Mouse (Mus musculus) urinary bladder, postnatal 4 days (tissue): ENCODE results near the gene BC052040.

Experiments used
- DNase-seq, 2 experiments: peaks; one replicate each; pipeline ENCODE4 v3.0.0; 2021 to 2022; ENCODE audit warnings: low spot score in 2 of 2

BC052040 gene

DNA sequence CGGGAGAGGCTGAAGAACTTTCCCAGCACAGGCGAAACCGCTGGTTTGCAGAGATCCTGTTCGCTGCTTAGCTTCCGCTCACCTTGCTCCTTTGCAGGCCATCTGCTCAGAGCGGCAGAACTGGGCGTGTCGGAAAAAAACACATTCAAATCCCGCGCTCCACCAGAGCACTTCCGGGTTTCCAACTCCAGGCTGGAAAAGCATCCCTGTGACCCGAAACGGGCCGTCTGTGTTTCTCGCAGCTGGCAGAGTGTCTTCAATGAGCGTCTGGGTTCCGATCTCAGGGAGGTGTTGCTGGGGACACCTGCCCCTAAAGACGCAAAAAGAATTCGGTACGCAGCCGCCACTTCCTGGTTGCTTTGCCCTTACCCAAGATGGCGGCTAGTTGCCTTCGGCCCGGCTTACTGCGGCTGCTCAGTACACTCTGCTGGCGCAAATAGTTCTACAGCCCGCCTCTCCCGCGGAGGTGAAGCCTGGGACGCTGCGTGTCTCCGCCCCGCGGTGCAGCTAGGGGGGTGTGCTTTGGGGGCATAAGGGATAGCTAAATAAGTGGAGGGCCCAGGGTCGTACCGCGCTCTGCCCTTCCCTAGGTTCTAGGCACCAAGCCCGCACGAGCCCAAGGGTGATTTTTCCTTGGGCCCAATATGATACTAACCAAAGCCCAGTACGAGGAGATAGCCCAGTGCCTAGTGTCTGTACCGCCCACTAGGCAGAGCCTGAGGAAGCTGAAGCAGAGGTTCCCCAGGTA, at the start of gene BC052040:
Gene BC052040 (plus strand): TSS at position 476 of the 748 bp plus-strand sequence.
- DNase-seq: peak; percentile 80 to 87

DNA sequence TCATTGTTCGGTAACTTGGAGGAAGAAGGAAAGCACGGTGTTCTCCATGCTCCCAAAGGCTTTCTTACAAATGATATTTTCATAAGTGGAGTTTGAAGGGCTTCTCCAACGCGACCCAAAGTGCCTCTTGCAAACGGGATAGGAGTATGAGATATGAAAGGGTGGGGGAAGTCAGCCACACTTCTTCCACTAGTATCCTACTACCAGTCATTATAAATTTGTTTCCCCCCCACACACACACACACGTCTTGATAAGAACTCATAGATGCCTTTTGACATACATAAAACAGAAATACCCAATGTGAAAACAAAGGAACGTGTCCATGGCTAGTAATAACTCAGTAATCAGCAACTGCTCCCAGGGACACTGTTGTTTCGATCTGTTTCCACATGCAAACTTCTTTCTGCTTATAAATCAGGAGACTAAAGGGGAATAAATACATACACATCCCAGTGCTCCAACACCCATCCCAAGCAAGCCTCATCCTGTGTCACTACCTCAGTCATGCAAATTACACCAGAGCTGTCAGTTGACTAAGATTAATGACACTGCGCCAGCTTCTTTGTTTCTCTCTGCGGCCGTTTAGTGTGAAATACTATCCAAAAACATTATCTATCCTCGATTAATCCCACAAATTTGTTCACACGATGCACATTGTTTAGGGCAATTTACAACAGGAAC, 43.4 kb upstream of the BC052040 start:
- DNase-seq: no peak

- no peak for DNase-seq
Observed at GRCm38 (mm10) chr2:115538691-115539283, 42.7 kb upstream of the BC052040 start.

DNA sequence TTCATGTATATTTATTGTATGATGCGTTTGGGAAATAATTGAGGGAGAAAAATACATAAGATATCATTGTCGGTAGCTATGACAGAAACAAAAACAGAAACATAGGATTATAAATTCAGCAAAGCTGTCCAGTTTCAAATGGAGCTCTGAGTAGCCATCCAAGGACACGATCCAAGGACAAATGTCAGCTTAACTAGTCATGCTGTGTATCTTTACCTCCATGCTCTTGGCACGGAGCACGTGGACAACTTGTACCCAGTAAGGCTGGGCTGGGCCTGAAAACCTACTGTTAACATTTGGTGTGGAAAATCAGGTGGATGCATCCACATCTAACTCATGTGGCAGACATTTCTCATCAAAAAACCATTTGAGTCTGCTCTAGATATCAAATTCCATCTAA, 41.8 kb upstream of the BC052040 start:
- DNase-seq: no peak

DNA sequence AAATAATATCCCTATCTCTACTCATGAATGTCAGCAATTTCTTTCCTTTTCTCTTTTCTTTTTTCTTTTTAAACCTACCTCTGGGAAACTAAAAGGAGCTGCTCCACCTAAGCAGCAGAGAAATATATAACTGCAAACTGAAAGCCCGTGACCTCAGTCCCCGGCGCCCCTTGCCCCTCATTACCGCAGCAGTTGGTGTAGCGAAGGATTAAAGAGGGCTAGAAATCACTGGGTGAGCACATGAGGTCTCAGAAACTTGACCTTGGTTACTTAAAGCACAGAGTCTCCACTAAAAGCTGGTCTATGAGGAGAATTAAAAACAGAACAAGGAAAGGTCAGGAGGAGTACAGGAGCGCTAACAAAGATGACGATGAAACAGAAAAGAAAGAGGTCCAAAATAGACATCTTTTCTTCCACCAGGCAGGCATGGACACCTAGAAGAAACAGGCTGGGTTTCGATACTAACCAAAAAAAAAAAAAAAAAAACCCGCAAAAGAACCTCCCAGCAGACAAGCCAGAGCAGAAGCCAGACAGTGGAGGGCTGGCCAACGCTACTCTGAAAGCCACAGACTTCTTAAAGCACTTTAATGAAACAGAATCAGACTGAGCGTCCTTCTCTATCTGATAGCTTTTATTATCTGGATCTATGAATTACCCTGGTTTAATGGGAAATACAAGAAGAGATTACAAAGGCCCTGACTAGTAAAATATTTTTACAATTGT, 39.0 kb upstream of the BC052040 start:
- DNase-seq: no peak

GRCm38 (mm10) chr2:115543212-115543611, 38.3 kb upstream of the BC052040 start:
- no peak for DNase-seq

- no peak for DNase-seq
Observed at GRCm38 (mm10) chr2:115551901-115552300, 29.6 kb upstream of the BC052040 start.

GRCm38 (mm10) chr2:115562155-115562827, 19.2 kb upstream of the BC052040 start:
- DNase-seq: no peak

GRCm38 (mm10) chr2:115563436-115564093, 18.0 kb upstream of the BC052040 start:
- no peak for DNase-seq

GRCm38 (mm10) chr2:115571996-115572395, 9.5 kb upstream of the BC052040 start:
- no peak for DNase-seq

DNA sequence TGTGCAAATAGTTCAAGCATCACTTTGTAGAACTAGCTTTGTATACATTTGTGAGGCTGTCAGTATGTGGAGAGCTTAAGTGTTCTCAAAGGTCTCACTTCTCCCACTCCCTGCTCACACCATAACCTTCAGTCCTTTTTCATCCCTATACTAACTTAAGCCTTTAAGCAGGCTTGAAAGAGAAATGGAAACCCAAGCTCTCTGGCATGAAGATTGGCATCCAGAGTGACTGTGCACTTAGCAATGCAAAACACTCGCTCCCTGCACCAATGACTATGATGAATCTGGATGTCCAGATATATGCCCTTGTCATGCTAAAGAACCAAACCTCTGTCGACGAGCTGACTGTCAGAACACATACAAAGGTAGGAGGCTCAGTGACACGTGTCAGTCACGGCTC, 6.7 kb upstream of the BC052040 start:
- DNase-seq: no peak

DNA sequence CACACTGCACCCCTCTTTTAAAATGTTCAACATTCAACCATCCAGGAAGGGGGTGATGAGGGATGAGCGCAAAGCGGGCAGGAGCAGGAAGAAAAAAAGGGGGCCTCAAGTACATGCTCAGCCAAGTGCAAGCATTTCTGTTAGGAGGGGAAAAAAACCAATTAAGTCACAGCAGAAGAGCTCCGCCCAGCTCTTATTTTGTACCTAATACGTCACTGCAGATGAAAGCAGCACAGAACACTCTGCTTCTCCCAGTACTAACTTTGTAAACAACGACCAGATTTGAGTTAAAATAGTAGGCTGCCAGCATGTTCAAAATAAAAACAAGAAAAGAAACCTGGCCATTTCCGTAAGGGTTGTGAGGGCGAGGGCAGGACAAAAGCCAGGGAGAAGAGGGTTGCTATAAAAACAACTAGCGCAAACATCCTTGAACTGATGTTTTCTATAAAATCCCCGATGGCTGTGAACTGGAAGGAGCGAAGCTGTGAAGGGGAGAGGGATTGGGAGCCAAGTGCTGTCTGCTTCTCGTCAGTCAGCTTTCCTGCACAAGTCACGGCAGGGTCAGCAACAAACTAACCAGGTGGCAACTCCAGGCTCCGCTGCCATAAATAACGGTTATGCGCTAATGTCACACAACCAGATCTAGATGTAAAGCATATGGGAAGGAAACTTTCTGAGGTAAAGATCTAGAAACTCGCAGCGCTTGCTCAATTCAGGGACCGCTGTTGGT, 2.2 kb upstream of the BC052040 start:
- no peak for DNase-seq

DNA sequence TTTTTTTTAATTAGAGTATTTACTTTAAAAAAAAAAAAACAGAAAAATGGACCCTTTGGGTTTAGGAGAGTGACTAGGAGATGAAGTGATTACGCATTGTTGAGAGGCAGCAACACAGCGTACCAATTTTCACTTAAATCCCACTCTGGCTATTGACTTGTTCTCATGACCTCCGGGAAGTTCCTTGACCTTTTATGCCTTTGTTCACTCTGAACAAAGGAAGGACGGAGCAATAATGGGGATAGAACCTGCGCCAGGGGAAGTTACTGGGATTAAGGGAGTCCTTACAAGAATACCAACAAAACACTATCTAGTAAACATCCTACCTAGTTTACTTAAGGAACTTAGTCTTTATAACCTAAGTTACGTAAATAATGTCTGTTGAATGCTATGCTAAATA, 1.5 kb upstream of the BC052040 start:
- DNase-seq: no peak

GRCm38 (mm10) chr2:115581989-115582608, 583 bp downstream of the BC052040 start:
- DNase-seq: no peak

GRCm38 (mm10) chr2:115583776-115584175, 2.3 kb downstream of the BC052040 start:
- no peak for DNase-seq

GRCm38 (mm10) chr2:115590602-115591001, 9.1 kb downstream of the BC052040 start:
- DNase-seq: no peak

DNA sequence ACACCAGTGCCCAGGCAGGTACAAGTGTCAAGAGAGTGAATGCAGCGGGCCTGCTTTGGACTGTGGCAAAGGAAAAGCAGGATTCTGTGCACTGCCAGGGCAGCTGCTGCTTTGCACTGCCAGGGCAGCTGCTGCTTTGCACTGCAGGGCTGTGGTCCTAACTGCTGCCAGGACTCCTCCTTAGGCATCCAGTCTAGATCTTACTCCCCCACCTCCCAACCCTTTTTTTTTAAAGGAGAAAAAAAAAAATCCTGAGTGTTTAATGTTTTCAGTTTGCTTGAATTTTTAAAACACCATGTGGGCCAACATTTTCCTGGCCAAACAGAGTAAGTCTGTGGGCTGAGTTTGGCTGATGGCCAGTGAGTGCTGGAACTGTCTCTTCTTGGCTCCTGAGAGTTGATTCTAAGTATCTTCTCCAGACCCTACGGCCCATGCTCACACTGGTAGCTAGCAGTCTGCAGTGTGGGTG, 11.2 kb downstream of the BC052040 start:
- DNase-seq: peak; percentile 73 to 81

DNA sequence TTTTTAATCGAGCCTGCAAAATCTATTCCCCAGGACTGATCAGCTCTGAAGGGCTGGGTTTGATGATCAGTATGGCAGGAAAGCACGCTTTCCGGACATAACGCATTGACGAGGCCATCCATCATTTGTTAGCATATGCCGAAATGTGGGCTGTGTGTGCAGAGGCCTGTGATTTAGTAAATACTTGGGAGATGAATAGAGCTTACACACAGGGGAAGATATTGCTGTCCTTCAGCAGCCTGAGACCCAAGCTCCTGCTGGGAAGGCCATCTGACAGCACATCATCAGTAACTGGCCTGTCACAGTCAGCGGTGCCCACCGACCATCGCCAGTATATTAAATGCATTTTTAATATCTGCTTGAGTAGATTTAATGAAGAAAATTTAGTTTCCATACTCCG, 15.5 kb downstream of the BC052040 start:
- DNase-seq: no peak

DNA sequence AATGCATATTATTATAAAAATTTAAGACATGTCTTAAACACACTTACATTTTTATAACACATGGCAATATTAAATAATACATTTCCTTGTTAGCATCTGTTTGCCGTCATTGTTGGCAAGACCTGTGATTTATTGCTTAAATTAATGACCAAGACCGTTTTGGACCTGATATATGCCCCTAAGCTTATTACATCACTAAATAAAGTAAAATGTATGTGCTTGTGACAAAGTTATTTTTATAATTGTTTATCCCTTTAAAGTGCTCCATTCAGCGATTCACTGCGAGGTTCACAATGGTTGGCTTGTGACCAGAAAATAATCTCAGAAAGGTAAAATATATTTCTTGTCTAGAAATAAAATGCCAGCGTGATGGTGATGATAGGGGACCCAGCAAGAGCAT, 16.8 kb downstream of the BC052040 start:
- no peak for DNase-seq

- no peak for DNase-seq
Observed at GRCm38 (mm10) chr2:115600724-115601123, 19.2 kb downstream of the BC052040 start.
